Mouse (Mus musculus): ENCODE measurements at regions not wholly inside any gene's neighbourhood (a gene's known extent, or its start where the extent isn't known, plus 50 kb on each side); places are given as distances from the start of the nearest gene placed in this dataset.

DNA sequence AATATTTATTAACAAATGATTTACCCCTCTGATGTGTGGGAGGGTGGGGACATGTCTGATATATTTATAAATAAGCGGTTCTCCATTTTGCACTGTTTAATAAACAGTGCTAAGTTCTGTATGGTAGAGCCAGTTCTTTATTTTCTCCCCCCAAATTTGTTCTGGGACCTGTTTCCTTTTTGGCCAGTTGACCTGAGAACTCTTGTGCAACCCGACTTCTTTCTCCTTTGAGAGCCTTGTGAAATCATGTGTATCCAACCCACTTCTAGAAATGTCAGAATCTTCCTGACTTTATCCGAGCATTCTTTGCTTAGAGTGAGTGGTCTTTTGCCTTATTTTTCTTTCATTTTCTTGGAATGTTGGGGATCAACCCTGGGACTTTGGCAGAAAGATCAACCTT lies 102.6 kb upstream of the Tgfbr2 start:
- DNase-seq: no peak

DNA sequence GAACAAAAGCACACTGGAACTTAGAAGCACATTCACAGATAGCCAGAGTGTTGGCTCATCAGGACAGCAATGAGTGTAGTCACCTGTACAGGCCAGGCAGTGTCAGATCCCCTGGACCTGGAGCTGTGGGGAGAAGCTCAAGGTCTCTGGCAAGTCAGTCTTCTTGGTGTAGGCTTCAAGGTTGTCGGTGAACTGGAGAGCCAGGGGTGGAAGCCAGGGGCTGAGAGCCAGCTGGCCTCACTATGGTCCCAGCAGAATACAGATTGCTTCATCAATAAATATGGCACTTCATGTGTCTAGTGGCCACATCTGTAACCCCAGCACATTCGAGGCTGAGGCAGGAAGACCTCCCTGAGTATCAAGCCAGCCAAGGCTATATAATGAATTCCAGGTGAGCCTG lies 101.0 kb upstream of the Tgfbr2 start:
- DNase-seq: no peak

DNA sequence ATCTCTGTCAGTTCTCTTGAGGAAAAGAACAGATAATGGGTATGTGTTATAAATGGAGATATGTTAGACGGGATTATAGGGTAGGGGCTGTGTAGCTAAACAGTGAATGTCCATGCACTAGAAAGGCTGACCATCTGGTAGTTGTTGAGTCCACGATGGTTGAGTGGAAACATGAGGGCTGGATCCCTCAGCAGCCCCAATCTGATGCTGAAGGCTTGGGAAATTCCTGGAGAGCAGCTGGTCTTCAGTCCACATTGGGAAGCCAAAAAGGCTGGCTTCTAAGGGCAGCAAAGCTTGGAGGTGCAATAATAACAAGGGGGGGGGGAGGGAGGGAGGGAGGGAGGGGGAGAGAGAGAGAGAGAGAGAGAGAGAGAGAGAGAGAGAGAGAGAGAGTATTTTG lies 97.3 kb upstream of the Tgfbr2 start:
- DNase-seq: no peak

DNA sequence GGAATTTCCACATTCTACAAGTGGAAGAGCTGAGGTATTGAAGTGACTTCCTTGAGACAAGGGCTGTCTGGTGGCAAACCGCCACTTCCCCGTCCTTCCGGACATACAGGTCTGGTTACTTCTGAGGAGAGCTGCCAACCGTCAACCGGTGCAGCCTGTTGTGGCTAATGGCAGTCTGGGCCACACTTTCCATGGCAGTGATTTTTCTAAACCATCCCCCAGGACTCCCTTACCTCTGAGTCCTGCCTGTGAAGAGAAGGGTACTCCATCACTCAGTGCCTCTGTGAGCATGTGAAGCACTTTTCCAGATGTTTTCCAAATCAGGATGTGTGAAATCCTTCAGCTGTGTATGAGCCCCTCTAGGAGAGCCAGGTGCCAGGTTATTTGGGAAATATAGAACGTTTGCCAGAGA lies 95.3 kb upstream of the Tgfbr2 start:
- DNase-seq: no peak

DNA sequence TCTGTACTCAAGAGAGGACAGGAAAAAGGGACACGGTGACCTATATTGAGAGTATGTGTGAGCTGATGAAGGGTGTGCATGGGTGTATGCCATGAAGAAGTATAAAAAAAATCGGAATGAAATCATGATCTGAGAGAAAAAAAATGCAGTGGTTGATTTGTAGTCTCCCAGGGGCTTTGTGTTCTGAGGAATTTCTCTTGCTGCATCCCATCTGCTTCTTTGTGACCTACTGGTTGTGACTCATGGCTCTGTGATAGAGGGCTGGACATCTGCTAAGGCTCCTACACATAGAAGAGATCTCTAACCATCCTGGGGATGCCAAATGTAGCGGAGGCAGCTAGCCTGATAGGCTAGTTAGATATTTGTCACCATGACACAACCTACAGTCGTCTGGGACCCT lies 92.3 kb upstream of the Tgfbr2 start:
- no peak for DNase-seq

DNA sequence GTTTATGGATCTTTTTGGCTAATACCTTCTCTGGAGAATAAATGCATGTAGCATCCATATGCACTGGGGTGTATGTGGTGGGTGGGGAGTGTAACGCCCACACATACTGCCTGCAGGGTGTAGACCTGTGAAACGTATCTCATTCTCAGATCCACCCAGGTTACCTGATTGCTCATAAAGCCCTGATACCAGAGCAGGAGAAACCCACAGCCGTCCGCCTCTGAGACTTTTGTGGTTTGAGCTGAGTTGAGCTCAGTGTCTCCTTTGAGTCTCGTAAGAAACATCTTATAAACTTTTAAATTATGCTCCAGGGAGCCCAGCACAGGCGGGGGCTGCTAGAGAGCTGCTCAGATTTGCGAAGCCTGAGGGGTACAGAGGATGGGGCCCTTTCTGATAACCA lies 88.7 kb upstream of the Tgfbr2 start:
- no peak for DNase-seq

DNA sequence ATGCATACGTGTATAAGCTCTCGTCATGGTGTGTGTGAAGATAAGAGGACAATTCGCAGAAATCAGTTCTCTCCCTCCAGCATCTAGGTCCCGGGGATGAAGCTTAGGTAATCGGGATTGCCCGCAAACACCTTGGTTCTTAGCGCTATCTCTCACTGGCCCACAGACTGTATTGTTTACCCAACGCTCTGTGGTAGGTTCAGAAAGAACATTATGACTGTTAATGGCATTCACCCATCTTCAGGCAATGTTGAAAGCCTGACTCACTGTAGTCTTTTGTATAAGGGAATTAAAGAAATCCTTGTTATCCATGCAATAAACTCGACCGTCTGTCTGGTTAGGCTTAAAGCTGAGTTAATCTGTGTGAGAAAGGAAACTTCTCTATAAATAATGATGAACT lies 84.4 kb upstream of the Tgfbr2 start:
- DNase-seq: no peak

DNA sequence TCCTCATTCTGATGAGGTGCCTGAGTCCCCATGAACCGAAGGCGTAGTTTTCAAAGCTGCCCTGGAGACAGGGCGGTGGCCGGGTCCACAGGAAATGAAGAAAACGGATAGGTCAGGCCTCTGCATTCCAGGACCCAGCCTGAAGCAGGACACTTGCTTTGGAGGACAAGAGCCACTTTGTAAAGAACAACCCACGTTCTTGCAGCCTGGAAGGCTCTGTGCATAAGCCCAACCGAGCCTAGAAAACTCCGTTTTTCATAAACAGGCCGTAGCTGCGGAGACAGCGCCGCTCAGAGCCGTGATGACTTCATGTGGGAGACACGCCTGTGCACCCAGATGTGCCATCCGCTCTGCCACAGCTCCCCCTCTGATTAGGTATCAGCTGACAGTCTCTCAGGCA lies 78.4 kb upstream of the Tgfbr2 start:
- peak in 1 of 2 experiments; percentile 8 for DNase-seq

DNA sequence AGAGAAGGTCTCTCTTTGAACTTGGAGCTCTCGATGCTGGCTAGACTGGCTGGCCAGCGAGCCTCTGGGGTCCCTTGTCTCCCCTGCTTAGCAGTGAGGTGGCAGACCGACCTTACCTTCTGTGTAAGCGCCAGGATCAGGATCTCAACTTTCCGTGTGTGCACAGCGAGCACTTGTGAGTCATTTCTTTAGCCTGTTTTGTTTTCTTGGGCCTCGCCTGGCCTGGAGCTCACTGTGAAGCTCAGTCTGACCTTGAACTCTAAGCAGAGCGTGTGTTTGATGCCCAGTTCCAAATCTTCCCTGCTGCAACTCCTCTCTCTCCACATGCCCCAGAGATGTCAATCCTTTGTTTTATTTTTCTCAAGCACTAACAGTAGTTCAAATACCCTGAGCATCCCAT lies 77.6 kb upstream of the Tgfbr2 start:
- no peak for DNase-seq

DNA sequence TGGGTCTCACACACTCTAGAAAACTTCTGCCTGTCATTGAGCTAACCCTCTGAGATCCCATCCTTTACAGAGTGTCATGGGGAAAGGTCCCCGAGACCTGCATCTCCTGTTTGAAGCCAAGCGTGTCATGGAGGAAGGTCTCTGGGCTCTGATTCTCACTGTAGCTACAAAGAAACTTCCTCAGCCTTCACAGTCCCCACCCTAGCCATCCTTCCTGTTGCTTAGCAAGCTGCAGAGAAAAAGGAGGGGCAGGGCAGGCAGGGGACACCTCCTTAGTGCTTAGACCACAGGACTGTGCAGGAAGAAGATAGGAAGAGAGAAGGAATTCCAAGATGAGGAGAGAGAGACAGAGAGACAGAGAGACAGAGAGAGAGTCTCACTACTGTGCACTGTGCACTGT lies 74.6 kb upstream of the Tgfbr2 start:
- no peak for DNase-seq

DNA sequence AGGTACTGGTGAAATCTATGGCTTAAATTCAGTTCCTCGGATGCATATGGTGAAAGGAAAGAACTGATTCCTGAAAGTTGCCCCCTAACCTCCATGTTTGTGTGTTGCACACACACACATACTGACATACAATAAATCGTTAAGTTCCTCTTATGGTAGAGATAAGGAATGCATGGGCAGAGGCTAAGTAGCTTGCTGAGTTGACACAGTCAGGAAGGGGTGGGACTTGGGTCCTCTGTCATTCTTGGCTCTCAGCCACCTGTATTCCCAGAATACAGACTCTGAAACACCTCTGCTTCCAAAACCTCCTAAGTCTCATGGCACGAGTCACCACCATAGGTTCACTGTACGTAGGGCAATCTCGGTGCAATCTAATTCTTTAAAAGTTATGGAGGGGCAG lies 70.0 kb upstream of the Tgfbr2 start:
- no peak for DNase-seq

DNA sequence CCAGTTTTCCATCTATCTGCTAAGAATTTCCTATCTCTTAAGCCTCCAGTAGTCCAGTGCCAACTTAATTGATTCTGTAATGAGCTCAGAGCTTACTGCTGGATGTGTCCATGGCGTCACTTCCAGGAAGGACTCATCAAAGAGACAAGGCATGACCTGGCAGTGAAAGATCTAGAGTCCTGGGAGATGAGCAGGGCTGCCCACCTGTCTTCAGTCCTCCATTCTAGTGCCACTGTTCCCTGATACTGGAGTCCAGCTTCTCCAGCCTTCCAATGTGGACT lies 69.4 kb upstream of the Tgfbr2 start:
- DNase-seq: no peak

DNA sequence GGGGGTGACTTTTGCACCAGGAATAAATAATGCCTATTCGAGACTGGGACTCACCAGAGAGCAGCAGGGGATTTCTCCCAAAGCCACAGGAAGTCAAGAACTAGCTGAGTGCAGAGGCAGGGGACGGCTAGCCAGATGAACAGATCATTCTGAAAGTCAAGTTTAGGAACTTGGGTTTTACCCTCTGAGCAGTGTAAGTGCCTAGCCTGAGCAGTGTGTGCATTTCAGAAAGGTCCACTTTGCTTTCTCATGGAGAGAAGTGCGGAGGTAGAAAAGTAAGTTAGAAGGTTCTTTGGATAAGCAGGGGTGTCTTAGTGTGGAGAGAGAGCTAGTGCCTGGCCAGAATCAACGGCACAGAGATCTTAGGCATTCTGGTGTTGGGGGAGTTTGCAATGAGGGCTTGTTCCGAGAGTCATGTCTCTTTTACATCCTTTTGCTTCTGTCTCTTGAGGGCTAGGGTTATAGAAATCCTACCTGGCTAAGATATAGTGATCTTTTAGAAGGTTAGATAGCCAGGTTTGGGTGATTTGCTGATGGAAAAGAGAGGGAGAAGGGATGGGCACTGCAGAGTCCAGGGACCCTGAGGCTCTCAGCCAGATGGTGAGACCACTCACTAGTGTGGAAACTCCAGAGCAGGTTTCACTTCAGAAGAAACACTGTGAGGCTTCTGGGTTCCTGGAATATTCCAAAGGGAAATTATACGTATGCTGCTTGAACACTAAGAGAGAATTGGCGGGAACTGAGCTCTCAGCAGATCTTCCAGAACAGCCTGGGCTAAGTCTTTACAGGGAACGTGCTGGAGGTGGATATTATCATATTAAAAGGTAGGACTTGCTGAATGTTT lies 68.8 kb upstream of the Tgfbr2 start:
- no peak for DNase-seq

DNA sequence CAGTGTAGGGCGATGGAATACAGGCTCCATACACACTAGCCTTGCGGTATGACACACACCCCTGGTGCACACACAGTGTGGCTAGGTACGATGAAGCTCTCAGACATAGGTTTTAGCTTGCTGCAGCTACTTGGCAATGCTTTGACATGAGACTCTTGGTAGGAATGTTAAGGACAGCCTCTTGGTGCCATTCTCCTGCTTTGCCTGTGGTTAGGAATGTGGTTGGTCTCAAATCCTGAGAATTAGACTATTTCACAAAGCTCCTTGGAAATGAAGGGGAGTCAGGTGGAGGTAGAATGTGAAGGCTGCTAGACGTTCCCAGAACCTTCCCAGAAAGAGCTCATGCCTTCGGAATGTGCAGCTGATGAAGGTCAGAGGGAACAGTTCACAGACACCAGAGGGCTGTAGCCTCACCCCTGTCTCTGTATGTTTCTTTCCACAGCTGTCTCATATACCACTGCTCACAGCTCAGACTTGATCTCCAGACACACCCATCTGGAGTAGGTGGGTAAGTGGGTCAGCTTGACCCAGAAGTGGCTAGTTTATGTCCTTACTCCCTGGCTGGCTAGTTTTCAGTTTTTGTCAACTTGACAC lies 66.9 kb upstream of the Tgfbr2 start:
- DNase-seq: no peak

DNA sequence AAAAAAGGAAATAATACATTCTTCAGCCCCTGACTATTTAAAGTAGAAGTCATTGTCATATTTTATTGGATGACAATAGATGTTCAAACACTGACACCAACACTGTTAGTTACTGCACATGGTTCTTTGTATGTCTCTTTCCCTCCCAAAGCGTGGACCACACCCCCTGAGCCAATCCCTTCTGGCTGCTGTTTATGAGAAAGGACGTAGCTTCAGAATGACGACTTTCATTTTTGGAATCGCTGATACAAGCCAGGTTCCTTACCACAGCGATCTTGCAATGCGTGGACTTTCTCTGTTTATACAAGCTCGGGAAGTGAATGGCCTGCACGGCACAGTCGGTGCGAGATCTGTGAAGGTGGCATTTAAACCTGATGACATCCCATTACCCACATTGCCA lies 66.1 kb upstream of the Tgfbr2 start:
- no peak for DNase-seq

DNA sequence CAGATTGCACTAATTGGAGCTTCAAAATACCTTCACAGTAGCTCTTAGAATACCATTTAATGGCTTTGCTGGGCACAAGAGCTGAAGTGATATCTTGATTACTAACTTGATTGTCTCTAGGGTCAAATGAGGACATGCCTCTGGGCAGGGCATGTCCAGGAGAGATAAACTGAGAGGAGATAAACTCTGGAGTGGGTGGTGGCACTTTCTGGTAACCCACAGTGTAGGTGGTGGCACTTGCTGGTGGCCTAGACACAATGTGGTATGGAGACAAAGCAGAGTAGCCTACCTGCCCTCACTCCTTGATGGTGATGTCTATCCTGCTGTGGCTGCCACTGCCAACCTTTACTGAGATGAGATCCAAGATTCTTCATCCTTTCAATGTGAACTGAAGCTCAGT lies 61.7 kb upstream of the Tgfbr2 start:
- no peak for DNase-seq

DNA sequence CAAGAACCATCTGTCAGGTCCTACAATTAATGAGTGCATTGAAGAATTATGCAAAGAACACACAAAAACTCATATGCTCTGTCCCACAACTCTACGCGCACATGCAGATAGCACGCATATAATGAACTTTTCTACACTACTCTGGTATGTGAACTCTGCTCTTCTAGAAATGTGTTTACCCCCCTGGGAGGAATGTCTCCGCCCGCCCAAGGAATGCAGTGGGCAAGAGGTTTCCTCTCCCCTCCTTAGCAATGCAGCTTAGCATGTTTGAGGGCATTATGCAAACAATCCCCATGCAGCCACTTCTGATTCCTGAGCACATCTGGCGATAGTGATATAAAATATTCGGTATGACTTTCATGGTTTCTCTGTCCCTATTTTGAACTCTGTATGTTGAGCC lies 59.0 kb upstream of the Tgfbr2 start:
- DNase-seq: no peak

DNA sequence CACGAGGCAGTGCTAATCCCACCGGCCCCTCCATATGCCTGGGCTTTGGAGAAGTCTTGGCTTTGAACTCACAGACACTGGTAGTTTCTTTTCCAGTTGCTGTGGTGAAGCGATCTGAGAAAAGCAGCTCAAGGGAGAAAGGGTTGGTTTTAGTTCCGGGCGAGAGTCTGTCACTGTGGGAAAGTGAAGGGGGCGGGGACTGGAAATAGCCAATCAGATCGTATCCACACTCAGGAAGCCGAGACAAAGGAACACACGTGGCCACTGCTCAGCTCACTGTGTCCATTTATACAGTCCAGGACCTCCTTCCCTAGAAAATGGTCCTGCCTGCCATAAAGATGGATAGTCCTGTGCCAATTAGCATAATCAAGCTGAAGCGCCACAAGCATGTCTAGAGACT lies 57.2 kb upstream of the Tgfbr2 start:
- no peak for DNase-seq

DNA sequence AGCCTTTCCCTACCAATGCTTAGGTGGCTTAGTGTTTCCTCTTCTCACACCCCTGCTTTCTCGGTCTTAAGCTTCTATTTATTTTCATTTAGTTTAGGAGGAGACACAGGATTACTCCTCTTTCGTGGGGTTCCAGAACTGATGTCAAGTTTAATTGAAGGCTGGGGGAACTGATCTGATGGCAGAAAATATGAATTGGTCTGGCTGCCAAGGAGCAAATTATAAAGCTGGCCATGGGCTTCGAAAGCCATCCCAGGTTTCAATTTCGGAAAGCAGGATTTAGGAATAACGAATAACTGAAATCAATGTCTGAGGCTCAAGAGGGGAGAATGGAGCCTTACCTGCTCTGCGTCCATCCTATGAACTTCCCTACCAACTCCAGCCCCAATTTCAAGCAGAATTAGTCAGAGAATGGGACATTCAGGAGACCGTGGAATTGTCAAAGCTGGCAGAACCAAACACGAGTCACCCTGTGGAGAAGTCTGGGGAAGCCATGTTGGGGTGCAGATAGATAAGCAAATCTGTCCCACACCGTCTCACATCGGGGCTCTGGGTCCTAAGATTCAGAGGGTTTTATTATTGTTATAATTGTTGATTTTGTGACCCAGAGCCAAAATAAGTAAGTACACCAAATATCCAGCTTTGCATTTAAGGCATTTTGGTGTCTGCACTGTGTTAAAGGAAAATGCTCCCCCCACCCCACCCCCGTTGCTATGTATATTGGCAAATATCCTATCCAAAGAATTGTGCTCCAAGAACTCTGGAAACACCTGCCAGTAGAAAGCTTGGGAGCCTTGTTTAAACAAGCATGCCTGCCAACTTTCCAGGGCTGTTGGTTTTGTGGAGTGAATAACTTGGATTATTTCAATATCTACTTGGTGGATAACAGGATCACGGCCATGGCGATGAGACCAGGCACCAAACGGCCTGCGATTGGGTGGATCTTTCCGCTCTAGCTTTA lies 56.5 kb upstream of the Tgfbr2 start:
- no peak for DNase-seq

DNA sequence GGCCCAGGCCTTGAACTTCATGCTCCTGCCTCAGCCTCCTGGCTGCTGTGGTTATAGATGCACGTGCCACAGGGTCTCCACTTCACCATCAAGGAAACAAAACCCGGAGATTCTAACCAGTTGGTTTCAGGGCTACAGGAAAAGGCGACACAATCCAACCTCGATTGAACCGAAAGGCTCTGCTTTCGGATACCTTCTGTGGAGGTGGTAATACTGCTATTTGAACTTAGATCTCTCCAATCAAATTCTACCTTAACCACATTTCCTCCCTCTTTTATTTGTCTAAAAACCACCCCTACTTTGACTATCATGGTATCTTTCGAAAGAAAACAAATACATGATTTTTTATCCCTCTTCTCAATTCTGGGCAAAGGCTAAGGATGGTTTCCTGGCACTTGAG lies 55.2 kb upstream of the Tgfbr2 start:
- no peak for DNase-seq

DNA sequence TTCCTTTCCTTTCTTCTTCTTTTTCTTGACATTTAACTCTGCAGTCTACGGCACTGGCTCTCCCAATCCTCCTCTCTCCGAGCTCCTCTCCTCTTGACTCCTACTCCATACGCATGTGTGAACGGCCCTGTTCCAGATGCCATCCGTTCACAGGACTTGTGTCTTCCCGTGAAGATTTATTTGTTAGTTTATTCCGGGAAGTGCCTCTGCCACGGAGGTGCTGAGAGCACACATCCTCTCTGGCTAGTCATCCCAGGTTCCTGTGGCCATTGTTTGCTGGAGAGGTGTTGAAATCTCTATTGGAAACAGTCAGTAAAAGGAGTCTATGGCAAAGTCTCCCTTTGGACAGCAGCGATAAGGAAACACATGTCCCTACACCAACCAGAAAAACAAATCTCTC lies 53.3 kb upstream of the Tgfbr2 start:
- DNase-seq: no peak

DNA sequence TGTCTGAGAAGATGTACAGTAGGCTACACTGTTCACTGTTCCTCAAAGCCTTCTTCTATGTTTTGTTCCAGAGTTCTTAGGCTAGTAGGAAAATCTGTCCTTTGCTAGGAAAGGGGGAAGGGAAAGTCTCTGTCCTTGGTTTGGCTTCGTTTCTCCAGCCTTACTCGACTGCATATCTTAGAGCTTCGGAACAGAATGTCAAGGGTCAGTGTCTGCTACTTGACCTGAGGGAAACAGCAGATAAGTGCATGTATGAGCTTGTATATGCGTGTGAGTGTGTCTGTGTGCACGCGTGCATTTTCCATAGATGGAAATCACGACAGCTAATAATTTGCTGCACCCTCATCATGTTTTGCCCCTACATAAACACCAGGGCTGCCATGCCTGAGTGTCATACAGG lies 52.6 kb upstream of the Tgfbr2 start:
- DNase-seq: no peak
